Mouse (Mus musculus) heart, adult 2 months (tissue): ENCODE data around the gene Inf2.

ENCODE experiments used
- CTCF ChIP-seq: fragments of 200-600 bp; IDR thresholded peaks from 2 replicates; pipeline ENCODE4 v1.8.1; 2022; ENCODE audit warnings: antibody characterized with exemption, mild to moderate bottlenecking, moderate library complexity
- EP300 ChIP-seq: fragments of 200-500 bp; IDR thresholded peaks from 2 replicates; pipeline ENCODE4 v1.6.1; 2011; ENCODE audit warnings: low read depth, low read length, control low read depth; ENCODE audit not compliant: insufficient read depth

DNA sequence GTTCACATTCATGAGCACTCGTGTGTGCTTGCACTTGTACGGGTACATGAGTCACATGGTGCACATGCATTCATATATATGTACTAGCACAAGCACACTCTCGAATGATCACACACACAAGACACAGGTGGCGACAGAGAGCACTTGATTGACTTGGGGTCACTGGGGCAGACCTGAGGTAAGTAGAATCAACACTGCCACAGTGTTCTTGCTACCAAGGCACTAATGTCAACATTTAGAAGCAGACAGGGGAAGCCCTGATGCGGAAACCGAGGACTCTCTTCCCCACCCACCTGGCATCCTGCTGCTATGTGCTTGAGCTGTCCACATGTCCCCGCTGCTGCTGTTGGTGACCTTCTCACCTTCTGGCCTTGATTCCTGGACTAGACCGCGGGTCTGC, 45.1 kb downstream of the Inf2 start:
- 0 out of 2 replicates have a peak, but pooled peaks have one; percentile 7 for TF ChIP-seq CTCF
- no peak for TF ChIP-seq EP300
